Mouse (Mus musculus) gastrocnemius, postnatal 10 days (tissue): Measurements from ENCODE around the gene Hsf2bp. TPM values are rescaled to one million over a fixed set of nuclear protein-coding genes. Genes with fewer than 3 reads are reported as not detected.

Experiments
- DNase-seq: peaks from one replicate; pipeline ENCODE4 v3.0.0; 2021; ENCODE audit warnings: mixed read lengths
- total RNA-seq, 2 experiments: library from RNA; stranded (reverse); gene quantifications; 2 replicates each; pipeline ENCODE4 v1.2.3; 2021

Gene Hsf2bp
- total RNA-seq, 2 experiments from 2014 or later: 2.6 to 3.0 TPM

GRCm38 (mm10) chr17:31905791-31906211 lies 130.3 kb downstream of the Hsf2bp start:
- peak; percentile 19 for DNase-seq

DNA sequence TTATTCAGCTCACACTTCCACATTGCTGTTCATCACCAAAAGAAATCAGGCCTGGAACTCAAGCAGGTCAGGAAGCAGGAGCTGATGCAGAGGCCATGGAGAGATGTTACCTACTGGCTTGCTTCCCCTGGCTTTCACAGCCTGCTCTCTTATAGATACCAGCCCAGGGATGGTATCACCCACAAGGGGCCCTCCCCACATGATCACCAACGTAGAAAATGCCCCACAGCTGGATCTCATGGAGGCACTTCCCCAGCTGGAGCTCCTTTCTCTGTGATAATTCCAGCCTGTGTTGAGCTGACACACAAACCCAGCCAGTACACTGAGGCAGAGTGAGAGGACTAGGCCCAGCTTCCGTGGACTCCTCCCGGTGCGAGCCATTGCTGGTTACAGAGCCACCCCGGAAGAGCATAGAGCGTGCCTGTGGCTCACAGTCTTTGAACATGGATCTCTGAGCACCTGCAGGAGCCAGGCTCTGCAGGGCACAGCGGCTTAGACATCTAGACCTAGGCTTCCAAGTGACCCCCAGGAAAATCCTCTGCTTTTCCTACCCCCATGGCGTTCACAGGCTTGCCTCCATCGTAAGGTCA lies 130.9 kb downstream of the Hsf2bp start:
- peak; percentile 5 for DNase-seq

GRCm38 (mm10) chr17:31904036-31904435 lies 132.1 kb downstream of the Hsf2bp start:
- DNase-seq: peak; percentile 4

GRCm38 (mm10) chr17:31902630-31903198 lies 133.4 kb downstream of the Hsf2bp start:
- DNase-seq: peak; percentile 8

GRCm38 (mm10) chr17:31901461-31902204 lies 134.5 kb downstream of the Hsf2bp start:
- DNase-seq: peak; percentile 11

DNA sequence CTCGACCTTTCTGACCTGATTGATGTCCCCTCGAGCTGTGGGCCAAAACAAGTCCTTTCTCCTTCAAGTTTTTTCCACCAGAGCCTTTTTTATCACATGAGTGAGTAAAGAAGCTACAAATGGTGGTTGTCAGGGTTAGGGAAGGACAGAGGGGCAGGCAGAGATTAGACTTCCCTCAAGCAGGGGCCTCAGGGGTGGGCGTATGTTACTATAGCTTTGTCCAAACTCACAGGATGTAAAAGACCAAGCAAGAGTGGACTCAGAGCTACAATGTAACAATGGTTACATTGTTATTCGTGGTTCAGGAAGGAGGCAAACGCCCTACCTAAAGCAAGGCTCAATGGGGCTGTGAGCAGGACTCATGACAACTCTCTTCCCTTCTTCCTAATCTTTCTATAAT lies 137.2 kb downstream of the Hsf2bp start:
- no peak for DNase-seq

DNA sequence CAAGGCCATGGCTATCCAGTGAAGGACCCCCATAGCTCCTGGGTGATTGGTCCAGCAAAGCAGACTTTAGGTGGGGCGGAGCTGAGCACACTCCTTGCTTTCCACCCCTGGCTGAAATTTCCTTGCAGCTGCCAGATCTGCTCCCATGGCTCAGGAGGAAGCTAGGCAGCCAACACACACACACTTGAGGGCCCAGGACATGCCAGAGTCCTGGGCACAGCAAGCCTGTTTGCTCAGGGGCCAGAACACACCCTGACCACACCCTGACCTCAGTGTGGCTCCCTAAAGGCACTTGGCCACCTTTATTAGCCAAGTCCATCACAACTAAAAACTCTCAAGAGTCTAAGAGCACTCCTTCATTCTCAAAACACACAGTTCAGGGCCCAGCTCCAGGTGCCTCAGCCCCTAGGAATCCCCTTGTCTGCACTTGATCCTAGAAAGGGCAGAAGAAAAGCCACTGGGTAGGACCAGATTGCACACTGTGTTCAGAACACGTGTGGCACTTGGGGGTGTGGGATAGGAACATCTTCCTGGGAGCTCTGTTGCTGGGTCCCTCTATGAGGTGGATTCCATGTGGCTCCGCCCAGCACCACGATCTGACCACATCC lies 138.9 kb downstream of the Hsf2bp start:
- DNase-seq: peak; percentile 7

DNA sequence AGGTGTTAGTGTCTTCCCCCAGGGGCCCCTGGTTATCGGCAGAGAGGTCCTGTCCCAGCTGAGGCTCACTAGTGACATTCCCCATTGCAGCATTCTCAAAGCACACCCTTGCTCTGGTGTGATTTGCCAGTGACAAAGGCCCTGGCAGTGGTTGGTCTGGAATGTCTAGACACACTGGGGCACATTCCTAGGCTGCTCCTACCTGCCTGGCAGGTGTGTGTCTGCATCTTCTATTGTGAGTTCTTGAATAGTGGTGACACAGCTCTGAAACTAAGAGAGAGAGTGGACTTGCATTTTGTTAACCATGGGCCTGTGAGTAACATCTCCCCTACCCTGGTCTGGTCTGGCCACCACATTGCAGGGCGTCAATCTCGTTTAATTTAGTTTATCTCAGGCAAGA lies 139.4 kb downstream of the Hsf2bp start:
- peak; percentile 2 for DNase-seq

DNA sequence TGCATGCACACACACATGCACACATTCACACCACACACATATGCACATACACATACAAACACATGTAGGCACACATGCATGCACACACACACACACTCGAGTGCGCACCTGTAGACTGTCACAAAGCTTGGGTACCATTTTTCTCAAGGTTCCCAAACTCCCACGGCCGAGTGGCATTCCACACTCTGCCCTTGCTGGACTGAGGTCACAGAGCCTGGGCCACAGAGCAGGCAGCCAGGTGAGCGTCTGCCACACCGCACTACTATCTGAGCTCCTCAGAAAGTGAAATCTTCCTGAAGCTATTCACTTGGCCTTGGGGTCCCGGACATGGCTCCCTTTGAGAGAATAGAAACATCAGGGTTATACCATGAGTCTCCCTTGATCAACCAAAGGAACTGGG lies 139.8 kb downstream of the Hsf2bp start:
- DNase-seq: peak; percentile 1

Other genes starting within 250 kb of the Hsf2bp start
- gene Sik1, start 180.5 kb downstream of the Hsf2bp start, total RNA-seq: 10 to 100 TPM; 30.6 to 33.2 TPM
- 10 to 100 TPM; 14.5 to 16.7 TPM for gene Rrp1b, start 249 bp downstream of the Hsf2bp start, total RNA-seq
- 10 to 100 TPM; 39.6 to 47.8 TPM for gene Notch3, start 130.5 kb upstream of the Hsf2bp start, total RNA-seq
- gene Ephx3, start 153.2 kb upstream of the Hsf2bp start, total RNA-seq: under 1 TPM; 0.14 to 0.20 TPM
- 10 to 100 TPM; 55.4 to 70.2 TPM for gene Brd4, start 248.4 kb upstream of the Hsf2bp start, total RNA-seq